Mouse (Mus musculus) megakaryocyte, embryonic 14.5 days (primary cell): ENCODE data around the gene Mrpl43. TPM values are rescaled to one million over a fixed set of nuclear protein-coding genes. Genes with fewer than 3 reads are reported as not detected.

Source experiments
- H3K27me3 ChIP-seq: replicated peaks from 2 replicates; pipeline ENCODE3; 2012; ENCODE audit warnings: inconsistent platforms
- H3K36me3 ChIP-seq: replicated peaks from 2 replicates; pipeline ENCODE3; 2012; ENCODE audit warnings: low read length, inconsistent platforms, mixed read lengths
- H3K4me1 ChIP-seq: 2 replicates; pipeline ENCODE4 v1.6.1; 2012; ENCODE audit warnings: inconsistent platforms
- H3K4me3 ChIP-seq: replicated peaks from 2 replicates; pipeline ENCODE3; 2012; ENCODE audit warnings: moderate library complexity, mild to moderate bottlenecking, inconsistent platforms
- H3K9me3 ChIP-seq: 2 replicates; pipeline ENCODE4 v1.6.1; 2012; ENCODE audit warnings: inconsistent platforms
- FLI1 ChIP-seq: IDR thresholded peaks from 2 replicates; pipeline ENCODE4 v1.6.1; 2012; ENCODE audit warnings: low read length, inconsistent platforms, mixed read lengths
- GATA1 ChIP-seq: IDR thresholded peaks from 3 replicates; pipeline ENCODE4 v1.6.1; 2012; ENCODE audit warnings: mixed read lengths, low read length, inconsistent platforms, borderline replicate concordance
- polyA plus RNA-seq: library from polyadenylated mRNA; stranded (reverse); fragments of >175 nt; gene quantifications from 2 replicates; pipeline ENCODE4 v1.2.3, GENCODE M21; 2012; ENCODE audit warnings: low replicate concordance; ENCODE audit not compliant: insufficient read depth

Mrpl43 gene
- polyA plus RNA-seq, 1 experiment = 76.4 TPM

DNA sequence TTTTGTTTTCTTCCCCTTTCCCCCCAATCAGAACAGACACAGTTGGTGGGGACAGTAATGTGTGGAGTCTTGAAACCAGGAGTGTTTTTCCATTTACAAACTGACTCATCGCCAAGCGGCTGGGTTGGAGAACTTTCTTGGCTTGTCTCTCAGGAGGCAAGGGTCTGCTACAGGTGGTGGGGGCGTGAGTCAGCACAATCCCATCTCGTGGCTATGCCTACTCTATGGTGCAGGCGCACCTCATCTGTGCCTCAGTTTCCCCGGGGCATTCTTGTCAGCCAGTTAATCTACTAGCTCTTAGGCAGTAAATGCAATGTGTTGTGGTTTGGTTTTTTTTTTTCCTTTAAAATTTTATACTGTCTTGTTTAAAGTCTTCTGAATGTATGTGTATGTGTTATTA, 22.9 kb downstream of the Mrpl43 start:
- Histone ChIP-seq H3K27me3 (peaks cover 17% of the 10 kb centered on the region), H3K36me3 (peaks cover 53% of the 10 kb centered on the region), H3K4me3 (no peak overlapping the region), H3K9me3 (no peaks in the 10 kb centered on the region), H3K4me1 (peaks cover 15% of the 10 kb centered on the region)
- TF ChIP-seq GATA1 (no peak), FLI1 (no peak)

DNA sequence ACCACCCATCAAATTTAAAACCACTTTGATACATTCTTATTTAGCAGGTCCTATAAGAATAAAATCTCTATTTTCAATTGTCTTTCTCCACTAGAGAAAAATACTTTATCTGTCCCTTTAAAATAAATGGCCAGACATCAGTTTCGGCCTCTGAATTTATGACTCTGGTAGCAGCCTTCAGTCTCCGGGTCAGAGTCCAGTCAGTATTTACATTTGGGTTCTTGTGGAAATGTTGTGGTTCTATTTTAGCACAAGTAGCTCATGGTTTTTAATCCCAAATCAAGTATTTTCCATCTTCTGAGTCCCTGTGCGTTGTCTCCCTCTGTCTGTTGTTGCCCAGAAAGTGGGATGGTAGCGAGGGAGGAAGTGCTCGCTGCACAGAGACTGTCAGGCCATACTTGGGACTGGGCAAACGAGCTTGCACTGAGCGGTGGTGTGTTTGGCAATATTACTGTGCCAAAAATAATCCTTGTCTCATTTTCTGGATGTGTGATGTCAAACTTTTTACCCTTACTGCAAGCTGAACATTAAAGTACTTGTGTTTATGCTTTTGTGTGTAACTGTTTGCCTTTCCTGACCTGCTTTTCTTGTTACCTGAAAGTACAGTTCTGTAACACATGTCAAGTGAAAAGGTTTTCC, 23.6 kb downstream of the Mrpl43 start:
- Histone ChIP-seq H3K4me3 (no peak overlapping the region), H3K36me3 (peaks cover 61% of the 10 kb centered on the region), H3K9me3 (no peaks in the 10 kb centered on the region), H3K4me1 (peaks cover 14% of the 10 kb centered on the region), H3K27me3 (peaks cover 9% of the 10 kb centered on the region)
- TF ChIP-seq FLI1 = no peak
- TF ChIP-seq GATA1 = no peak

DNA sequence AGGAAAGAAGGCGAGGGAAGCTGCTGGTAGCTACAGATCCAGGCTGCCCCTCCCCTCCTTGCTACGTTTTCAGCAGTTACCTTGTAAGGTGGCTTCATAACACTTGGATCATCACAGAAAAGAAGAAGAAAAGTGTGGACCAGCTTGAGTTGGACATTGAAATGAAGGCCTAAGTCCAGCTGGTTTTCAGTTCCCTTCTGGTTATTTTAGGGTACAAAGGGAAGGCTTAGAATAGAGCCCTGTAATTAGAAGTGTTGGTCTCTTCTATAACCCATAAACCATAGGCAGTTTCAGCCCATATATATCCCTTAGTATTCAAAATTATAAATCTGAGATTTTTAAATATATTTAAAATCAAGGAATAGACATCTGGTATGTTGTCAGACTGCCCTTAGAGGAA, 25.5 kb downstream of the Mrpl43 start:
- Histone ChIP-seq H3K4me3 (no peak overlapping the region), H3K9me3 (no peaks in the 10 kb centered on the region), H3K27me3 (no peaks in the 10 kb centered on the region), H3K36me3 (peaks cover 79% of the 10 kb centered on the region), H3K4me1 (peaks cover 6% of the 10 kb centered on the region)
- TF ChIP-seq FLI1 (no peak), GATA1 (no peak)

DNA sequence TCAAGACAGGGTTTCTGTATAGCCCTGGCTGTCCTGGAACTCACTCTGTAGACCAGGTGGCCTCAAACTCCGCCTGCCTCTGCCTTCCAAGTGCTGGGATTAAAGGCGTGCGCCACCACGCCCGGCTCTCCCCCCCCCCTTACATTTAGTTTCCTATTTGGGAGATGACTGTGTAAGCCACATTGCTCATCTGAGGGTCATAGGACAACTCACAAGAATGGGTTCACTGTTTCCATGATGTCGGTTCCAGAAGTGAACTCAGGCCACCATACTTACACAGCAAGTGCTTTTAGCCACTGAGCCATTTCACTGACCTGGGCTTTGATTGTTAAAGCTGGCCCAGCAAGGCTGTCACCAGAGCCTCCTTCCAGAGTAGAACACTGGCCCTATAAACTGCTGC, 29.1 kb downstream of the Mrpl43 start:
- TF ChIP-seq FLI1 (no peak), GATA1 (no peak)

DNA sequence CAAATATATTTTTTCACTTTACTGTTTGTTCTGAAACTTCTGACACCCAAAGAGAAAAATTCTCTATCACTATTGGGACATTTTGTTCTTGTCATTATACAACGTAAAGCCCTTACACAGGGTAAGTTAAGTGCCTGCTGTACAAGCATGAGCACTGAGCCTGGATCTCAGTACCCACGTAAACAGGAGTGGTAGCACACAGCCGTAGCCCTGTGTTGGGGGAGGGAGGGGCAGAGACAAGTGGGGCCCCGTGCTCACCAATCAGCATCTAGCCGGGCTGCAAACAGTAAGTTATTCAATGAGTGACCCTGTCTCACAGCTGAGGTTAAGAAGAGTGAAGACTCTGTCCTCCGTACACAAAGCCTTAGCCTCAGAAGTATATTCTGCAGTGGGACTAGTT, 29.6 kb downstream of the Mrpl43 start:
- no peak for TF ChIP-seq FLI1
- TF ChIP-seq GATA1 = no peak
- H3K4me1 ChIP-seq = no peaks in the 10 kb centered on the region
- H3K9me3 ChIP-seq = no peaks in the 10 kb centered on the region
- peaks cover 99% of the 10 kb centered on the region for H3K36me3 ChIP-seq
- no peaks in the 10 kb centered on the region for H3K27me3 ChIP-seq
- no peak overlapping the region for H3K4me3 ChIP-seq

More for the DNA sequence above, 29.1 kb downstream of the Mrpl43 start:
- no peak overlapping the region for H3K4me3 ChIP-seq
- no peaks in the 10 kb centered on the region for H3K27me3 ChIP-seq
- no peaks in the 10 kb centered on the region for H3K4me1 ChIP-seq
- no peaks in the 10 kb centered on the region for H3K9me3 ChIP-seq
- H3K36me3 ChIP-seq = peaks cover 99% of the 10 kb centered on the region

DNA sequence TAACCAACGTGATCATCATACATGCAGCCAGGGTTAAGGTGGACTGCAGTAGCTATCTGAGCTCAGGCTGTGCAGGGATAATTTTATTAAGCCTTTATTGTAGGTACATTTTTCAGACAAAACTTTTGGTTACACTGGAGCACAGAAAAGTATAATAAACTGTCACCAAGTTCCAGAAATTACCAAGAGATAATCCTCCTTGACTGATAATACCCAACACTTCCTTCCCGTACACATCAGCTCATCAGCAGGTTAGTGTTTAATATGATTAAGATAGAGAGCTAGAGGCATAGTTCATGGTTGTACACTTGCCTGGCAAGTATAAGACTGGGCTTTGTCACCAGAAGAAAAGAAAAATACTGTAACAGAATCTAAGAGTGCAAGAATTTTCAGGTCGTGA, 37.9 kb downstream of the Mrpl43 start:
- Histone ChIP-seq H3K4me1 (peaks cover 5% of the 10 kb centered on the region; the same call in 1 of the 2 replicates), H3K9me3 (no peaks in the 10 kb centered on the region), H3K27me3 (no peaks in the 10 kb centered on the region), H3K4me3 (no peak overlapping the region), H3K36me3 (peaks cover 93% of the 10 kb centered on the region)
- no peak for TF ChIP-seq FLI1
- TF ChIP-seq GATA1 = no peak

DNA sequence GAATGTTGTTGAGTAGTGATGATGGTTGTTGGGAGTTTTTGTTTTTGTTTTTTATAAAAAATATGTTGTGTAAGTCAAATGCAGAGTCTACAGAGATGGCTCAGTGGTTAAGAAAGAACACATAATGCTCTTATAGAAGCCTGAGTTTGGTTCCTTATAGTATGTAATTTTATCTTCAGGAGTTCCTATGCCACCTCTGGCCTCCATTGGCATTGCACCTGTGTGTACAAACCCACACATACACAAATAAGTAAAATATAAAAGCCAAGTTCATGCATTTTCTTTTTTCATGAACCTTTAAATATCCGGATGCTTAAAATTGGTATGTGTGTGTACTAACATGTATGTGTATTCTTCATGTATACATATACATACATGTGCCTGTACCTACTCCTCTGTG, 40.3 kb downstream of the Mrpl43 start:
- peaks cover 94% of the 10 kb centered on the region for H3K36me3 ChIP-seq
- H3K9me3 ChIP-seq = no peaks in the 10 kb centered on the region
- H3K27me3 ChIP-seq = no peaks in the 10 kb centered on the region
- no peak overlapping the region for H3K4me3 ChIP-seq
- peaks cover 5% of the 10 kb centered on the region; the same call in 1 of the 2 replicates for H3K4me1 ChIP-seq
- TF ChIP-seq GATA1 (no peak), FLI1 (no peak)

DNA sequence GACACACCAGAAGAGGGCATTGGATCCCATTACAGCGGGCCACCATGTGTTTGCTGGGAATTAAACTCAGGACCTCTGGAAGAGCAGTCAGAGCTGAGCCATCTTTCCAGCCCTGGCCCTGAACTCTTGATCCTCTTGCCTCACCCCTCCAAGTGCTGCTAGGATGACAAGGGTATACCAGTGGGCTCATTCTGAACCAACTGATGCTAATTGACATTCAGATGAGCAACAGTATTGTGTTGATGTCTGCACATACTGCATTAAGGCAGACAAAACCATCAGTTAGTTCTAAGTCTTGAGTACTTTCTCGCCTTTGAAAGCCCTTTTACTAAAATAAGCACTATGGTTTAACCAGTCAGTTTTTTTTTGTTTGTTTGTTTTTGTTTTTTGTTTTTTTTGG, 46.6 kb downstream of the Mrpl43 start:
- H3K4me3 ChIP-seq = no peak overlapping the region
- H3K27me3 ChIP-seq = no peaks in the 10 kb centered on the region
- no peak for TF ChIP-seq GATA1
- TF ChIP-seq FLI1 = no peak
- H3K9me3 ChIP-seq = no peaks in the 10 kb centered on the region
- H3K4me1 ChIP-seq = 0 out of 2 replicates have a peak, but pooled peaks cover 2% of the 10 kb centered on the region
- H3K36me3 ChIP-seq = peaks cover 95% of the 10 kb centered on the region

Other genes with a start within 250 kb of the Mrpl43 start
- gene Slf2, start 75.3 kb downstream of the Mrpl43 start, polyA plus RNA-seq = 5.7 and 9.2 TPM in 2 replicates
- 0.53 TPM in 1 of 2 replicates, not detected in the other for gene Sema4g, start 17.3 kb downstream of the Mrpl43 start, polyA plus RNA-seq
- 2.0 and 7.3 TPM in 2 replicates for gene Twnk, start 779 bp downstream of the Mrpl43 start, polyA plus RNA-seq
- 59.9 and 91.6 TPM in 2 replicates for gene Lzts2, start 8.0 kb upstream of the Mrpl43 start, polyA plus RNA-seq
- gene Pdzd7, start 39.3 kb upstream of the Mrpl43 start, polyA plus RNA-seq = 0.02 TPM in 1 of 2 replicates, not detected in the other
- gene Sfxn3, start 41.1 kb upstream of the Mrpl43 start, polyA plus RNA-seq = 4.4 TPM in 2 replicates
- gene Kazald1, start 68.8 kb upstream of the Mrpl43 start, polyA plus RNA-seq = 0.54 TPM in 1 of 2 replicates, not detected in the other
- gene Tlx1, start 144.2 kb upstream of the Mrpl43 start, polyA plus RNA-seq = not detected in 2 replicates
- 0.34 TPM in 1 of 2 replicates, not detected in the other for gene Lbx1, start 229.4 kb upstream of the Mrpl43 start, polyA plus RNA-seq